Mouse (Mus musculus) layer of hippocampus, adult 2 months (tissue): Measurements from ENCODE around the gene Prkag1. TPM values are rescaled to one million over a fixed set of nuclear protein-coding genes. Genes with fewer than 3 reads are reported as not detected.

ENCODE experiments used
- DNase-seq, 2 experiments: peaks; one replicate each; pipeline ENCODE4 v3.0.0; 2022; ENCODE audit warnings: low spot score in 2 of 2
- H3K27ac ChIP-seq: fragments of 200-600 bp; 2 replicates; pipeline ENCODE4 v1.8.1; 2022
- H3K4me3 ChIP-seq: fragments of 200-600 bp; 2 replicates; pipeline ENCODE4 v1.8.1; 2022; ENCODE audit warnings: mild to moderate bottlenecking
- CTCF ChIP-seq: fragments of 200-600 bp; conservative IDR thresholded peaks from 2 replicates; pipeline ENCODE4 v1.8.1; 2022; ENCODE audit warnings: antibody characterized with exemption, mild to moderate bottlenecking, moderate library complexity
- total RNA-seq, 2 experiments: library from RNA; stranded (reverse); gene quantifications; 2 replicates each; pipeline ENCODE4 v1.2.3; 2021

The Prkag1 gene
- total RNA-seq, 2 experiments from 2014 or later: 50.3 to 51.9 TPM

DNA sequence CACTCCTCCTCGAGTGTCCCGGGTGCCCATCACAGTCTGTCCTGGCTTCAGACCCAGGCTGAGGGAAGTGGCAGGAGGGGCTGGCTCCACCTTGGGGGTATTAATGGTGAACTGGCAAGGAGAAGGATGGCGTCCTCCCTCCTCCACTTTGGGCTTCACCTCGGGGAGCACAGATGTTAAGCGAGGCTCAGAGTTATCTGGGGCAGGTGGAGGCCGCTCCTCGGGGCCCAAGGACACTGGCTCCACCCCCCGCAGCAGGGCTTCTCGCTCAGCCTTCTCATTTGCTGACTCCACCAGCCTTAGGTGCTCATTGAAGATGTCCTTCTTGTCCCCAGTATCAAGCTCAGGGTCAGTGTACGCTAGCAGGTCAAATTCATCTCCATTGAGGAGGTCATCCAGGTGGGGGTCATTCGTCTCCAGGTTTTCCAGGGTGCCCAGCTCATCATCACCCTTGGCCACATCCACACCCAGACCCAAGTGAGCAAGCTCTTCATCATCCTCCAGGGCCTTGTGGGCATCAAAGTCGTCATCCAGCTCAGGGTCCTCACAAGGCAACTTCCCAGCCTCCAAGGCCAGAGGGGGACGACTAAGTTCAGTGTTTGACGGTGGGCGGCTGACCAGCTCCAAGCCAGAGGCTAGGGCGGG, 18.8 kb upstream of the Prkag1 start:
- DNase-seq: no peak
- TF ChIP-seq CTCF: no peak
- no peak overlapping the region for H3K4me3 ChIP-seq
- no peak overlapping the region for H3K27ac ChIP-seq

DNA sequence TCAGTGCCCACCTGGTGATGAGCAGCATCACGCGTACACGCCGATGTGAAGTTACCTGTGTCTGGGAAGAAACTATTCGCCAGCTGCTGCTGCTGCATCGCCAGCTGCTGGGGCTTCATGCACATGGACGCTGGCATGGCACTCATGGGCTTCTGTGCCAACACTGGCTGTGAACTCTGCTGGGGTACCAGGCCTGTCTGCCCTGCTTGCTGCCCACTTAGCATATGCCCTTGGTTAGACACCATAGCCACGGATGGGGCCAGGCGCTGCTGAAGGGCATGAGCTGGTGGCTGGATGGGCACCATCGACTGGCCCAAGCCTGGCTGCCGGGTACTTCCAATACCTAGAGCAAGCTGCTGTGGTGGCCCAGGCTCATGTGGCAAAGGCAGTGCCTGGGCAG, 17.8 kb upstream of the Prkag1 start:
- no peak for DNase-seq
- TF ChIP-seq CTCF: no peak
- no peak overlapping the region for H3K27ac ChIP-seq
- H3K4me3 ChIP-seq: no peak overlapping the region

DNA sequence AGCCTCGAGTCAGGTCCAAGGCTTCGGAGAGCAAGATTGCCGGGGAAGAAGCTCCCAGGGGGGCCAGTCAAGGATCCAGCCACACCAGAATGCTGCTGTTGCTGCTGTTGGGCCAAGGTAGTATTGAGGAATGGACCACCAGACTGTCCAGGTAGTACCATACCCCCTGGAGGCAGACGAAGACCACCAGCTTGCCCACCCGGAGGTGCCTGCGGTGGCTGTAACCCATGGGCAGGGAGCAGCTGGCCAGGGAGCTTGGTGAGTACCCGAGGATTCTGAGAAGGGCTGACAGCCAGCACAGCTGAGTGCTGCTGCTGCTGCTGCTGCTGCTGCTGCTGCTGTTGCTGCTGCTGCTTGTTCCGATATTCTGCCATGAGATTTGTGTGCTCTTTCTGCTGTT, 14.8 kb upstream of the Prkag1 start:
- Histone ChIP-seq H3K4me3 (no peak overlapping the region), H3K27ac (no peak overlapping the region)
- no peak for TF ChIP-seq CTCF
- no peak for DNase-seq

GRCm38 (mm10) chr15:98845149-98845548, 13.8 kb upstream of the Prkag1 start:
- no peak for DNase-seq
- no peak overlapping the region for H3K4me3 ChIP-seq

GRCm38 (mm10) chr15:98843595-98844223, 12.4 kb upstream of the Prkag1 start:
- peak overlapping the region; percentile 24; the same call in 1 of the 2 replicates for H3K27ac ChIP-seq
- DNase-seq: no peak
- TF ChIP-seq CTCF: no peak
- H3K4me3 ChIP-seq: no peak overlapping the region

More at GRCm38 (mm10) chr15:98845149-98845548, 13.8 kb upstream of the Prkag1 start:
- H3K27ac ChIP-seq: no peak overlapping the region
- no peak for TF ChIP-seq CTCF

DNA sequence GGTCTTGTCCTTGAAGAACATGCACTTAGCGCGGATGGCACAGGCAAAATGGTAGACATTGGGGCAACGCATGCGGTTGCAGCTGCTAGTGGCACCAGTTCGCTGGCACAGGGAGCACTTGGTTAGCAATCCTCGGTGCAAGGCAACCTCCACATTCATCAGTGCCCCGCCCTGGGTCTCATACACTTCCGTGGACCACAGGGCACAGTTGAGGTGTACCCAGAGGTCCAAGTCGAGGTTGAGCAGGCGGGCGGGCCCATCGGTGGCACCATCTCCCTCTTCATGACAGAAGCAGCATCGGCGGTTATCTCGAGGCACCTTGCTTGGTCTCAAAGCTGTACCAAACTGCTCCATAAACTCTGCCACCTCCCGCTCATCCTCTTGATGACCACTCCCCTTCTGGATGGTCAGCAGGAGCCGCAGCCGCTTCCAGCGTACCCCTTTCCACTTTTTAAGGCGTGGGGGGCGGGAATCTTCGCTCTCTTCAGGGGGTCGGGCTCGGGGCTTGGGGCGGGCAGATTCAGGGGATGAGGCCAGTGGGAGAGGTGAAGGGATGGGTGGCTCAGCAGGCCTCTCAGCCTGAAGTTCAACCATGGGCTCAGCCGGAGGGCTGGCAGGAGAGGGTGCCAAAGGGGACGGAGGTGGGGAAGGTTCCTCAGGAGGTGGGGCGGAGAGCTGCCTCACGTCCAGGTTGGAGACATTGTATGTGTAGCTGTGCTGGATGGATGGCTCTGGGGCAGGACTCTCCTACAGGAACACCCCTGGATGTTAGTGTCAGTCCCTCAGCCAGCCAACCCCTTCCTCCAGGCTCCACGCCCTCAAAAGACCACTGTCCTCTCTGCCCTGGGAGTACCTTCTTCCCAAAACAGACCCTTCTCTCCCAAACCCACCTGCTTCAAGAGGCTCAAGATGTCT, 8.6 kb upstream of the Prkag1 start:
- no peak overlapping the region for H3K4me3 ChIP-seq
- no peak for DNase-seq
- H3K27ac ChIP-seq: no peak overlapping the region
- no peak for TF ChIP-seq CTCF

GRCm38 (mm10) chr15:98839161-98839560, 7.8 kb upstream of the Prkag1 start:
- no peak overlapping the region for H3K4me3 ChIP-seq
- TF ChIP-seq CTCF: no peak
- DNase-seq: no peak

DNA sequence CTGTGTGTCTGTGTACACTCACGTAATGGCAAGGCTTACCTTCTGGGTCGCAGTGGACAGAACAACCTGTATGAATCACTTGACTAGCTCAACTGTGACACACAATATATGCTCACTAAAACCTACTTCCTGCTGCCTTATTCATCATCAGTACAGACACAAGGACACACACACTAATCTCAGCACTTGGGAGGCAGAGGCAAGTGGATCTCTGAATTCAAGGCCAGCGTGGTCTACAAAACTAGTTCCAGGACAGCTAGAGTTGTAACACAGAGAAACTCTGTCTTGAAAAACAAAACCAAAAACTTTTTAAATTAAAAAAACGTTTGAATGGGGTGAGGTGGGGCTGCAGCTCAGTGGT, 6.4 kb upstream of the Prkag1 start:
- no peak overlapping the region for H3K4me3 ChIP-seq
- DNase-seq: no peak
- no peak overlapping the region for H3K27ac ChIP-seq
- TF ChIP-seq CTCF: no peak

More at GRCm38 (mm10) chr15:98839161-98839560, 7.8 kb upstream of the Prkag1 start:
- H3K27ac ChIP-seq: no peak overlapping the region

DNA sequence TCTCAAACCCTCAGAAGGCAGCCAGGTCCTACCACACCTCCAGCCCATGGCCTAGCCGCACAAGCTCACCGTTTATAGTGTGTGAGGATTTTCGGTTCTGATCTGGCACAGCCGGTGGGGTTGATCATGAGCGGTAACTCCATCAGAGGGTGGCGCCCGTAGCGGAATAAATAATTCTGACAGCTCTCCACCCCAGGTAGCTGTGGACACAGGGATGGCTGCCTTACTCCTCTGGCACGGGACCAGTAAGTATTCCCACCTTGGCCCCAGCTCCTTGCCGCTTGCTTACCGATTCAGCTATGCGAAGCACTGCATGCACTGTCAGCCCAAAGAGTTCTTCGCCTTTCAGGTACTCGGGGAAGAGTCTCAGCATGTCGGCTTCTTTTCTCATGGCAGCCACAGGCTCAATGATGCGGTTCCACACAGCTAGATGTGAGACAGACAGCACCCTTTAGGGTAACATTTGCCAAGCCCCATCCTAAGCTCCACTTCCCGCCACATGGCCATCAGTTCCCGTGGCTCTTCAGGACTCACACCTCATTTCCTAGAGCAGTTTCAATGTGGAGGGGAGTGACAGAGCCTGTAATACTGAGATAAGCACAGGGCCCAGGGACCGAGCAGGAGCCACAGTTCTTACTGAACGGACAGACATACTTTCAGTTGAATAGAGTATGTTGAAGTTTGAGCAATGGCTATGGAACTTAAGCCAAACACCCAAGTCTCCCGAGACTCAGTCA, 5.9 kb upstream of the Prkag1 start:
- no peak for TF ChIP-seq CTCF
- Histone ChIP-seq H3K4me3 (no peak overlapping the region), H3K27ac (no peak overlapping the region)
- no peak for DNase-seq

DNA sequence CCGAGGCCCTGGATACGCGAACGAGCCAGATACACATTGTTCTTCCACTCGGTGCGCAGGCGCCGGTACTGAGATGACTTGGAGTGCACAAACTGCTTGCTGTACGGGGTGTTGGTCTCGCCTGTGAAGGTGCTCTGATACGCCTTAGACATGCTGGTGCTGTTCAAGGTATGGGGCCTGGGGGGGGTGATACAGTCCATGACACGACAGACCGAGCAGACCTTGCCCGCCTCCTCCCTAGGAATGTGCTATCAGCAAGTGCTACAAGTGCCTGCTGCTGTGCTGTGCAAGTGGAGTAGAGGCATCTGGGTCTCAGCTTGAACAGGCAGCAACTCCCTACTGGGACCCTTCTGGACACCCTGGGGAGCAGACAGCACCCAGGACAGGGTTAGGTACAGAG, 4.0 kb upstream of the Prkag1 start:
- H3K4me3 ChIP-seq: no peak overlapping the region
- no peak for TF ChIP-seq CTCF
- H3K27ac ChIP-seq: no peak overlapping the region
- DNase-seq: no peak

GRCm38 (mm10) chr15:98834059-98834458, 2.7 kb upstream of the Prkag1 start:
- 0 out of 2 replicates have a peak overlapping the region, but pooled peaks have one; percentile 7 for H3K27ac ChIP-seq
- no peak for DNase-seq
- TF ChIP-seq CTCF: no peak
- no peak overlapping the region for H3K4me3 ChIP-seq

GRCm38 (mm10) chr15:98833281-98833680, 2.0 kb upstream of the Prkag1 start:
- DNase-seq: no peak
- Histone ChIP-seq H3K27ac (0 out of 2 replicates have a peak overlapping the region, but pooled peaks have one; percentile 7), H3K4me3 (no peak overlapping the region)
- TF ChIP-seq CTCF: no peak
